Mouse (Mus musculus): ENCODE results near the gene Pdgfa.

GRCm38 (mm10) chr5:138990659-138991380 is 6.3 kb downstream of the Pdgfa start:
- TF ChIP-seq POLR2A (IDR thresholded peaks at IDR 0.05; ENCODE audit: borderline replicate concordance, extremely low read depth, low read depth, low read length) (no peak), CTCF (IDR thresholded peaks at IDR 0.05; ENCODE audit: insufficient read depth, low read length) (no peak)
